Mouse (Mus musculus): ENCODE measurements around the gene Cpm. TPM values are rescaled to one million over a fixed set of nuclear protein-coding genes. Genes with fewer than 3 reads are reported as not detected.

Cpm gene
- total and polyA plus RNA-seq, 3 experiments: 0.04 to 0.31 (median 0.17) TPM

DNA sequence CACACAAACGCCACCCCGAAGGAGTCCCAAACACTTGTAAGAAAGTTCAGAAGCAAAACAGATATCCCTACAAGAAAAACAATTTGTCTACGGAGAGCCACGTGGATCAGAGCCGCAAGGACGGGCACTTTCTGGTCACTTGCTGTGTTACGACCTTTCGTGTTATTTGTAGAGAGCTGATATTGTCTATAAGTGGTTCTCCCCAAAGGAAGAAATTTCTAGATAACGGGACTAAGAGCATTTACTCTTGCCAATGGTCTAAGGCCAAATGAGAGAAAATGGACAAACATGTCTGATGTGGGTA, 54.4 kb downstream of the Cpm start:
- in situ Hi-C loops (cut with MboI; ENCODE audit: low pct_ligation_motif_present, low pct_unique_long_range_greater_than_20kb, low sequenced_read_pairs): no loop called here
- Histone ChIP-seq H3K27me3 (replicated peaks) (no peaks in the 10 kb centered on the region), H3K4me2 (ENCODE audit: insufficient read depth, low read depth, poor library complexity, severe bottlenecking) (no peak overlapping the region), H3K4me3 (replicated peaks in 1 of 3; ENCODE audit: low read depth in 2 of 3, low read length in 2 of 3, poor library complexity in 1 of 3) (no peak overlapping the region), H3K9ac (ENCODE audit: insufficient read depth, low read depth) (no peak overlapping the region), H3K36me3 (replicated peaks in 1 of 2; ENCODE audit: control insufficient read depth in 1 of 2, insufficient read depth in 1 of 2, low read length in 1 of 2) (peaks cover 0 to 6% of the 10 kb centered on the region in 2 experiments), H3K79me2 (replicated peaks; ENCODE audit: control insufficient read depth, extremely low read depth, insufficient read depth, poor library complexity, severe bottlenecking) (no peaks in the 10 kb centered on the region), H3K27ac (ENCODE audit: insufficient read depth, low read depth) (no peak overlapping the region), H3K4me1 (ENCODE audit: control insufficient read depth in 1 of 2, insufficient read depth in 2 of 2) (no peaks in the 10 kb centered on the region), H3K9me3 (replicated peaks; ENCODE audit: low read length) (no peaks in the 10 kb centered on the region)
- DNase-seq (ENCODE audit: extremely low read depth): no peak
- dilution Hi-C loops (cut with MboI; ENCODE audit: extremely low pct_ligation_motif_present, extremely low pct_unique_long_range_greater_than_20kb, low sequenced_read_pairs): no loop called here
- TF ChIP-seq TBP (conservative IDR thresholded peaks at IDR 0.05; ENCODE audit: low read depth, low read length): no peak
- no peak for TF ChIP-seq ELF1 (IDR thresholded peaks at IDR 0.05; ENCODE audit: low read depth, low read length)
- TF ChIP-seq CHD2 (IDR thresholded peaks at IDR 0.05; ENCODE audit: low read length): no peak
- TF ChIP-seq NELFE (IDR thresholded peaks at IDR 0.05; ENCODE audit: low read depth, low read length): no peak
- no peak for TF ChIP-seq MXI1 (IDR thresholded peaks at IDR 0.05; ENCODE audit: low read depth, low read length)
- TF ChIP-seq EP300 (IDR thresholded peaks at IDR 0.05; ENCODE audit: low read length): no peak
- TF ChIP-seq USF2 (conservative IDR thresholded peaks at IDR 0.05; ENCODE audit: low read depth, low read length): no peak
- TF ChIP-seq ZC3H11A (IDR thresholded peaks at IDR 0.05; ENCODE audit: low read depth, low read length): no peak

DNA sequence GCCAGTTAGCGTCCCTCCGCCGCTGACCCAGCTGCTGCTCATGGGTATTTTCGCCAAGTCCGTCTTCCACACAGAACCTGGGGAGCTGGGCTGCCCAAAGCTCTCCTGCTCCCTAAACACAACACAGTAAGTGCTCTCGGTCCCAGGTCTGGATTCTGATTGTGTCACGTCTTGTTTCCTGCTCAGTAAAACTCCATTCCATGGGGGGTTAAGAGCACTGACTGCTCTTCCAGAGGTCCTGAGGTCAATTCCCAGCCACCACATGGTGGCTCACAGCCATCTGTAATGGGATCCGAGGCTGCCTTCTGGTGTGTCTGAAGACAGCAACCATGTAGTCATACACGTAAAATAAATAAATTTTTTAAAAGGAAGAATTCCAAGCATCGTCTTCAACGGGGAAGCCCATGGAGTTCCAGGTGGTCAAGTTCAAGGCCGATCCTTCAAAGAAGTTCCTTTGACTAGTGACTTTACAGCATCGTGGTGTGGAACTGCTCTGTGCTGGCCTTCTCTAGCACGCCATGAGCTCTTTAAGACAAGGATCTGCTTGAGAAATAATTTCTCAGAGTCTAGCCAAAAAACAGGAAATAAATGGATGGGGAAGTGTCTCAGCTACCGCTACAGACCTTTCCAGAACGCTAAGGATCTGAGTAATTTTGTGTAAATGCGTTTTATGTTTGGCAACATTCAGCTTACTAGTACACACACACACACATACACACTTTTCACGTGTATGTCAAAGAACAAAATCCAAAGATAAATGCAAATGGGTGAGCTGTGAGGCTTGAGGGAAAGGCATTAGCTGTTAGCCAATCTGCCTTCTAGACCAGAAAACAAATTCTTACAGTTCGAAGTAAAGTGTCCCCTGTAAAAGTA, 55.2 kb downstream of the Cpm start:
- DNase-seq (ENCODE audit: extremely low read depth): no peak
- H3K9ac ChIP-seq (ENCODE audit: insufficient read depth, low read depth): no peak overlapping the region
- dilution Hi-C loops (cut with MboI; ENCODE audit: extremely low pct_ligation_motif_present, extremely low pct_unique_long_range_greater_than_20kb, low sequenced_read_pairs): no loop called here

More for the DNA sequence above, 55.2 kb downstream of the Cpm start:
- Histone ChIP-seq H3K36me3 (replicated peaks in 1 of 2; ENCODE audit: control insufficient read depth in 1 of 2, insufficient read depth in 1 of 2, low read length in 1 of 2) (peaks cover 8 to 15% of the 10 kb centered on the region in 2 experiments), H3K4me2 (ENCODE audit: insufficient read depth, low read depth, poor library complexity, severe bottlenecking) (no peak overlapping the region), H3K9me3 (replicated peaks; ENCODE audit: low read length) (no peaks in the 10 kb centered on the region), H3K4me3 (replicated peaks in 1 of 3; ENCODE audit: low read depth in 2 of 3, low read length in 2 of 3, poor library complexity in 1 of 3) (no peak overlapping the region), H3K4me1 (ENCODE audit: control insufficient read depth in 1 of 2, insufficient read depth in 2 of 2) (no peaks in the 10 kb centered on the region), H3K79me2 (replicated peaks; ENCODE audit: control insufficient read depth, extremely low read depth, insufficient read depth, poor library complexity, severe bottlenecking) (no peaks in the 10 kb centered on the region), H3K27me3 (replicated peaks) (no peaks in the 10 kb centered on the region), H3K27ac (ENCODE audit: insufficient read depth, low read depth) (no peak overlapping the region)
- TF ChIP-seq RAD21 (IDR thresholded peaks at IDR 0.05; ENCODE audit: low read depth, low read length) (no peak), TBP (conservative IDR thresholded peaks at IDR 0.05; ENCODE audit: low read depth, low read length) (no peak), ZC3H11A (IDR thresholded peaks at IDR 0.05; ENCODE audit: low read depth, low read length) (no peak), POLR2AphosphoS2 (IDR thresholded peaks at IDR 0.05; ENCODE audit: low read depth, low read length) (no peak), ZMIZ1 (IDR thresholded peaks at IDR 0.05; ENCODE audit: low read depth, low read length) (no peak), SIN3A (IDR thresholded peaks at IDR 0.05; ENCODE audit: low read length) (no peak), GABPA (IDR thresholded peaks at IDR 0.05; ENCODE audit: insufficient replicate concordance, low read depth, low read length) (no peak), PAX5 (IDR thresholded peaks at IDR 0.05; ENCODE audit: low read length) (no peak), BHLHE40 (IDR thresholded peaks at IDR 0.05; ENCODE audit: low read depth, low read length) (no peak), ZNF384 (IDR thresholded peaks at IDR 0.05; ENCODE audit: low read depth, low read length) (no peak), CHD1 (IDR thresholded peaks at IDR 0.05; ENCODE audit: low read depth, low read length) (no peak), CHD2 (IDR thresholded peaks at IDR 0.05; ENCODE audit: low read length) (no peak), MAX (IDR thresholded peaks at IDR 0.05; ENCODE audit: low read length) (no peak), NRF1 (IDR thresholded peaks at IDR 0.05; ENCODE audit: low read depth, low read length) (no peak), HCFC1 (IDR thresholded peaks at IDR 0.05; ENCODE audit: low read depth, low read length) (no peak)
- in situ Hi-C loops (cut with MboI; ENCODE audit: low pct_ligation_motif_present, low pct_unique_long_range_greater_than_20kb, low sequenced_read_pairs): no loop called here
